Mouse (Mus musculus) CD4-positive, CD25-positive, alpha-beta regulatory T cell (primary cell): ENCODE results near the gene Myh10. TPM values are rescaled to one million over a fixed set of nuclear protein-coding genes. Genes with fewer than 3 reads are reported as not detected.

Source experiments
- polyA plus RNA-seq: library from polyadenylated mRNA; unstranded; fragments of 100-300 nt; shearing (Covaris generic); gene quantifications from one replicate; pipeline ENCODE4 v1.2.1, GENCODE M21; 2017

Gene Myh10
- polyA plus RNA-seq = 2.5 TPM

GRCm38 (mm10) chr11:68691321-68692009, at the start of gene Myh10:
TSS of gene Myh10 (plus strand) at chr11:68691559.

Other genes starting within 250 kb of the Myh10 start
- gene Pik3r6, start 188.5 kb upstream of the Myh10 start, polyA plus RNA-seq = 0.07 TPM
- not detected for gene Mfsd6l, start 135.4 kb upstream of the Myh10 start, polyA plus RNA-seq
- not detected for gene Ccdc42, start 104.5 kb upstream of the Myh10 start, polyA plus RNA-seq
- 61.1 TPM for gene Ndel1, start 180.3 kb downstream of the Myh10 start, polyA plus RNA-seq
- gene Rnf222, start 197.0 kb downstream of the Myh10 start, polyA plus RNA-seq = not detected
- gene Rpl26, start 210.0 kb downstream of the Myh10 start, polyA plus RNA-seq = 809 TPM
- not detected for gene Odf4, start 235.5 kb downstream of the Myh10 start, polyA plus RNA-seq